Mouse (Mus musculus) heart, postnatal 4 days (tissue): Measurements from ENCODE around the gene Tmem266. TPM values are rescaled to one million over a fixed set of nuclear protein-coding genes. Genes with fewer than 3 reads are reported as not detected.

Experiments
- DNase-seq: peaks from one replicate; pipeline ENCODE4 v3.0.0; 2021
- total RNA-seq, 2 experiments: library from RNA; stranded (reverse); gene quantifications; 2 replicates each; pipeline ENCODE4 v1.2.3; 2021

The Tmem266 gene
- total RNA-seq, 2 experiments from 2014 or later, result 0.83 TPM

GRCm38 (mm10) chr9:55453366-55453765 is 126.7 kb downstream of the Tmem266 start:
- DNase-seq, result no peak

GRCm38 (mm10) chr9:55468397-55468796 is 141.7 kb downstream of the Tmem266 start:
- DNase-seq, result no peak

- no peak for DNase-seq
These were observed 149.4 kb downstream of the Tmem266 start for GRCm38 (mm10) chr9:55476084-55476483.

- DNase-seq, result no peak
These were observed 152.0 kb downstream of the Tmem266 start for GRCm38 (mm10) chr9:55478699-55479098.

- no peak for DNase-seq
These were observed 155.4 kb downstream of the Tmem266 start for GRCm38 (mm10) chr9:55482116-55482515.

Other genes with a start within 250 kb of the Tmem266 start
- 10 to 100 TPM; 29.2 to 31.4 TPM for gene Ube2q2, start 178.1 kb upstream of the Tmem266 start, total RNA-seq
- gene Fbxo22, start 118.0 kb upstream of the Tmem266 start, total RNA-seq, result 10 to 100 TPM; 33.7 to 33.8 TPM
- 1 to 10 TPM in 1 of 2 experiments, under 1 TPM in 1; 0.71 to 1.2 TPM for gene Nrg4, start 69 bp upstream of the Tmem266 start, total RNA-seq
- 100 to 1,000 TPM; 537 to 600 TPM for gene Etfa, start 185.3 kb downstream of the Tmem266 start, total RNA-seq
- gene Isl2, start 211.8 kb downstream of the Tmem266 start, total RNA-seq, result not detected